18 mouse cellular contexts compared by ENCODE assay signal in genomic region chr19:56286866-56287265, GRCm38 (mm10). TPM values are rescaled to one million over a fixed set of nuclear protein-coding genes. Genes with fewer than 3 reads are reported as not detected.
DNase-seq lines count a peak whose midpoint lies in the region; ATAC-seq and TF ChIP-seq lines count a peak whose summit lies in the region.
"Had no signal": no experiment of that assay in that cellular context is flagged by ENCODE, and none has a peak within 500 bp of the region (broad histone marks: within the 10 kb centered on the region; RNA-seq: fewer than 3 reads in every experiment).

Gene Habp2 (plus strand): TSS chr19:56287137.

- H3K4me3 ChIP-seq in intestine, embryonic 14.5 days (ENCODE audit: low read depth, low read length) = peak within 1 kb of the TSS; percentile 15; the same call in 1 of the 2 replicates
- H3K4me3 ChIP-seq in intestine, postnatal 0 days (ENCODE audit: low read depth, low read length) = no peak within 1 kb of the TSS
- no peak within 1 kb of the TSS for H3K4me3 ChIP-seq in kidney, embryonic 14.5 days (ENCODE audit: low read length)
- peak within 1 kb of the TSS; percentile 32 for H3K4me3 ChIP-seq in liver, embryonic 11.5 days (ENCODE audit: low read depth, low read length)
- H3K4me3 ChIP-seq in stomach, postnatal 0 days (ENCODE audit: low read depth, low read length) = no peak within 1 kb of the TSS
- H3K4me3 ChIP-seq: forebrain, embryonic 10.5 days; layer of hippocampus, adult 2 months; lung, embryonic 15.5 days; midbrain, embryonic 10.5 days had no signal

- H3K27ac ChIP-seq in intestine, embryonic 14.5 days (ENCODE audit: low read depth) = peak within 1 kb of the TSS; percentile 29
- H3K27ac ChIP-seq in intestine, postnatal 0 days (ENCODE audit: low read depth, low read length) = no peak within 1 kb of the TSS
- peak within 1 kb of the TSS; percentile 1; the same call in 1 of the 2 replicates for H3K27ac ChIP-seq in kidney, embryonic 14.5 days (ENCODE audit: low read depth, low read length)
- no peak within 1 kb of the TSS; the same call in 1 of the 2 replicates for H3K27ac ChIP-seq in liver, embryonic 11.5 days (ENCODE audit: low read depth, low read length)
- no peak within 1 kb of the TSS for H3K27ac ChIP-seq in stomach, postnatal 0 days (replicated peaks)
- H3K27ac ChIP-seq: forebrain, embryonic 10.5 days; layer of hippocampus, adult 2 months; lung, embryonic 15.5 days; midbrain, embryonic 10.5 days had no signal

- no peak for TF ChIP-seq EP300 in stomach, postnatal 0 days (optimal IDR thresholded peaks at IDR 0.05)

- H3K9me3 ChIP-seq in intestine, embryonic 14.5 days (ENCODE audit: control insufficient read depth, low read length) = no peaks in the 10 kb centered on the region
- H3K9me3 ChIP-seq in intestine, postnatal 0 days (ENCODE audit: control insufficient read depth) = no peaks in the 10 kb centered on the region
- H3K9me3 ChIP-seq in kidney, embryonic 14.5 days (ENCODE audit: control insufficient read depth, low read length) = no peaks in the 10 kb centered on the region
- H3K9me3 ChIP-seq in liver, embryonic 11.5 days (ENCODE audit: control insufficient read depth, low read length) = no peaks in the 10 kb centered on the region
- no peaks in the 10 kb centered on the region for H3K9me3 ChIP-seq in stomach, postnatal 0 days (ENCODE audit: control insufficient read depth, low read length)
- H3K9me3 ChIP-seq: forebrain, embryonic 10.5 days; lung, embryonic 15.5 days; midbrain, embryonic 10.5 days had no signal

- no peaks in the 10 kb centered on the region for H3K27me3 ChIP-seq in intestine, embryonic 14.5 days (replicated peaks; ENCODE audit: control insufficient read depth, insufficient read depth, low read length)
- H3K27me3 ChIP-seq in intestine, postnatal 0 days (replicated peaks; ENCODE audit: control insufficient read depth, insufficient read depth, low read length) = no peaks in the 10 kb centered on the region
- no peaks in the 10 kb centered on the region for H3K27me3 ChIP-seq in kidney, embryonic 14.5 days (ENCODE audit: control insufficient read depth, insufficient read depth, low read length)
- H3K27me3 ChIP-seq in liver, embryonic 11.5 days (replicated peaks; ENCODE audit: control insufficient read depth, insufficient read depth, low read length) = no peaks in the 10 kb centered on the region
- H3K27me3 ChIP-seq in stomach, postnatal 0 days (ENCODE audit: control insufficient read depth, insufficient read depth, low read length) = no peaks in the 10 kb centered on the region
- H3K27me3 ChIP-seq: lung, embryonic 15.5 days had no signal

- peak within 1 kb of the TSS; percentile 39 for H3K4me2 ChIP-seq in intestine, embryonic 14.5 days (ENCODE audit: low read length)
- no peak within 1 kb of the TSS for H3K4me2 ChIP-seq in intestine, postnatal 0 days (replicated peaks; ENCODE audit: low read depth)
- H3K4me2 ChIP-seq in kidney, embryonic 14.5 days (replicated peaks; ENCODE audit: low read depth, low read length) = no peak within 1 kb of the TSS; the same call in 1 of the 2 replicates
- peak within 1 kb of the TSS; percentile 43 for H3K4me2 ChIP-seq in liver, embryonic 11.5 days
- peak within 1 kb of the TSS; percentile 38 for H3K4me2 ChIP-seq in stomach, postnatal 0 days (replicated peaks; ENCODE audit: low read depth)
- H3K4me2 ChIP-seq: heart, embryonic 11.5 days; lung, embryonic 15.5 days had no signal

- no peaks in the 10 kb centered on the region for H3K36me3 ChIP-seq in intestine, embryonic 14.5 days (ENCODE audit: control insufficient read depth, insufficient read depth, low read length)
- no peaks in the 10 kb centered on the region for H3K36me3 ChIP-seq in intestine, postnatal 0 days (ENCODE audit: control insufficient read depth, insufficient read depth)
- no peaks in the 10 kb centered on the region for H3K36me3 ChIP-seq in kidney, embryonic 14.5 days (ENCODE audit: control insufficient read depth, insufficient read depth, low read length)
- H3K36me3 ChIP-seq in liver, embryonic 11.5 days (ENCODE audit: control insufficient read depth, insufficient read depth, low read length) = no peaks in the 10 kb centered on the region
- H3K36me3 ChIP-seq in stomach, postnatal 0 days (ENCODE audit: control insufficient read depth, insufficient read depth, low read length) = no peaks in the 10 kb centered on the region
- H3K36me3 ChIP-seq: forebrain, embryonic 10.5 days; lung, embryonic 15.5 days; midbrain, embryonic 10.5 days had no signal

- H3K4me1 ChIP-seq in intestine, embryonic 14.5 days (replicated peaks; ENCODE audit: control insufficient read depth, insufficient read depth, low read length) = no peaks in the 10 kb centered on the region; the same call in 1 of the 2 replicates
- H3K4me1 ChIP-seq in intestine, postnatal 0 days (replicated peaks; ENCODE audit: control insufficient read depth, insufficient read depth, low read length) = no peaks in the 10 kb centered on the region
- H3K4me1 ChIP-seq in kidney, embryonic 14.5 days (ENCODE audit: control insufficient read depth, insufficient read depth, low read length) = peaks cover 4% of the 10 kb centered on the region; the same call in 1 of the 2 replicates
- 0 out of 2 replicates have a peak, but pooled peaks cover 3% of the 10 kb centered on the region for H3K4me1 ChIP-seq in liver, embryonic 11.5 days (replicated peaks; ENCODE audit: control insufficient read depth, insufficient read depth, low read length)
- no peaks in the 10 kb centered on the region for H3K4me1 ChIP-seq in stomach, postnatal 0 days (replicated peaks; ENCODE audit: control insufficient read depth, insufficient read depth)

- WGBS in intestine, embryonic 14.5 days = 62% methylated on average over 7 of the region's 7 CpGs
- WGBS in intestine, postnatal 0 days = 43% methylated on average over 7 of the region's 7 CpGs
- 69% methylated on average over 7 of the region's 7 CpGs for WGBS in kidney, embryonic 14.5 days
- 72% methylated on average over 7 of the region's 7 CpGs for WGBS in liver, embryonic 11.5 days
- 52% methylated on average over 7 of the region's 7 CpGs for WGBS in stomach, postnatal 0 days

- DNase-seq in intestine, embryonic 14.5 days (ENCODE audit: low spot score) = no peak
- no peak for DNase-seq in liver, embryonic 11.5 days (ENCODE audit: low spot score)
- DNase-seq in stomach, postnatal 0 days (ENCODE audit: low spot score) = peak; percentile 66
- no peak for DNase-seq in gastrocnemius, postnatal 10 days
- DNase-seq in spleen, adult 18-20 months = no peak
- no peak for DNase-seq in left cerebral cortex, postnatal 14 days (ENCODE audit: low spot score in 2 of 2)
- DNase-seq: cerebellum, adult 8-10 months had no signal

- no peak for ATAC-seq in intestine, embryonic 14.5 days (replicated peaks; ENCODE audit: low FRiP score, low TSS enrichment, low read depth)
- ATAC-seq in intestine, postnatal 0 days = no peak
- ATAC-seq in kidney, embryonic 14.5 days (ENCODE audit: low FRiP score, low TSS enrichment) = no peak
- no peak; the same call in 1 of the 2 replicates for ATAC-seq in liver, embryonic 11.5 days (replicated peaks; ENCODE audit: low FRiP score)
- peak; percentile 58 for ATAC-seq in stomach, postnatal 0 days (ENCODE audit: low FRiP score, low TSS enrichment)
- ATAC-seq: activated CD4-positive, CD25-positive, alpha-beta regulatory T cell, adult 4 months had no signal

- intact Hi-C loops in left cerebral cortex, postnatal 14 days (cut with DNase I) = no loop called here

- no peak within 1 kb of the TSS for H3K9ac ChIP-seq in intestine, embryonic 14.5 days (ENCODE audit: low read length)
- no peak within 1 kb of the TSS for H3K9ac ChIP-seq in intestine, postnatal 0 days (ENCODE audit: low read depth, low read length)
- H3K9ac ChIP-seq in kidney, embryonic 14.5 days (ENCODE audit: low read depth, low read length) = no peak within 1 kb of the TSS
- H3K9ac ChIP-seq in liver, embryonic 11.5 days (ENCODE audit: low read depth, low read length) = no peak within 1 kb of the TSS
- no peak within 1 kb of the TSS for H3K9ac ChIP-seq in stomach, postnatal 0 days (ENCODE audit: low read length)
- H3K9ac ChIP-seq: lung, embryonic 15.5 days had no signal

- no peak for TF ChIP-seq CTCF in intestine, postnatal 0 days (IDR thresholded peaks at IDR 0.05; ENCODE audit: low read depth)
- no peak for TF ChIP-seq CTCF in stomach, postnatal 0 days (IDR thresholded peaks at IDR 0.05; ENCODE audit: low read depth)

RNA-seq across cellular contexts. Expression of gene Habp2, which starts in this region (rescaled TPM):
- 26.7 and 27.8 TPM in 2 replicates for polyA plus RNA-seq in intestine, embryonic 14.5 days (2014; fragmentation: Nextera tagmentation; extraction: Ambion mirVana)
- 1.1 and 1.5 TPM in 2 replicates for polyA plus RNA-seq in intestine, postnatal 0 days (2015; fragmentation: Nextera tagmentation; extraction: Ambion mirVana)
- 12.7 and 20.4 TPM in 2 replicates for polyA plus RNA-seq in kidney, embryonic 14.5 days (2014; fragmentation: Nextera tagmentation; extraction: Ambion mirVana)
- polyA plus RNA-seq in liver, embryonic 11.5 days (2014; fragmentation: Nextera tagmentation; extraction: Ambion mirVana) = 56.3 and 65.6 TPM in 2 replicates
- polyA plus RNA-seq in stomach, postnatal 0 days (2015; fragmentation: Nextera tagmentation; extraction: Ambion mirVana) = 28.9 and 29.1 TPM in 2 replicates
- total RNA-seq in gastrocnemius, postnatal 10 days (2021) = under 1 TPM in 1 of 2 experiments, not detected in 1; 0.11 TPM
- not detected for total RNA-seq in left cerebral cortex, postnatal 14 days (2021)
- total RNA-seq: layer of hippocampus, adult 2 months; left cerebral cortex, postnatal 10 days had no signal
- polyA plus RNA-seq: activated CD4-positive, CD25-positive, alpha-beta regulatory T cell, adult 4 months; brain, embryonic 14.5 days; forebrain, embryonic 10.5 days; hindbrain, embryonic 11.5 days had no signal

Comparison
In these comparisons a context has a peak if more than half of its experiments do, and no peak if none do; other contexts are left out.
1. H3K27ac ChIP-seq: peak in intestine, embryonic 14.5 days (single experiment) and kidney, embryonic 14.5 days (single experiment); none in intestine, postnatal 0 days (single experiment), liver, embryonic 11.5 days (single experiment) and stomach, postnatal 0 days (single experiment).
2. H3K4me2 ChIP-seq: peak in intestine, embryonic 14.5 days (single experiment), liver, embryonic 11.5 days (single experiment) and stomach, postnatal 0 days (single experiment); none in intestine, postnatal 0 days (single experiment) and kidney, embryonic 14.5 days (single experiment).
3. H3K4me3 ChIP-seq: peak in intestine, embryonic 14.5 days (single experiment) and liver, embryonic 11.5 days (single experiment); none in intestine, postnatal 0 days (single experiment), kidney, embryonic 14.5 days (single experiment) and stomach, postnatal 0 days (single experiment).